Mouse (Mus musculus) limb, embryonic 15.5 days (tissue): ENCODE measurements around the gene Evx1. TPM values are rescaled to one million over a fixed set of nuclear protein-coding genes. Genes with fewer than 3 reads are reported as not detected.
A peak's percentile ranks its signal among the peaks of the same experiment; 100 is the strongest.

Source experiments
- ATAC-seq: fragments of 200-750 bp; cut with Nextera tagmentation; 2 replicates; pipeline ENCODE4 v1.8.0; 2017; ENCODE audit warnings: low read depth, moderate TSS enrichment; ENCODE audit not compliant: insufficient number of reproducible peaks, low FRiP score, low TSS enrichment
- H3K27ac ChIP-seq: fragments of 300-500 bp; sonication (generic); 2 replicates; pipeline ENCODE4 v1.5.1; 2015; ENCODE audit warnings: moderate library complexity, mild to moderate bottlenecking, inconsistent platforms
- H3K27me3 ChIP-seq: fragments of 300-500 bp; sonication (generic); 2 replicates; pipeline ENCODE4 v1.6.1; 2015; ENCODE audit warnings: inconsistent platforms
- H3K36me3 ChIP-seq: fragments of 300-500 bp; sonication (generic); 2 replicates; pipeline ENCODE4 v1.6.1; 2015; ENCODE audit warnings: inconsistent platforms
- H3K4me1 ChIP-seq: fragments of 300-500 bp; sonication (generic); 2 replicates; pipeline ENCODE4 v1.6.1; 2015; ENCODE audit warnings: inconsistent platforms
- H3K4me2 ChIP-seq: fragments of 300-500 bp; sonication (generic); 2 replicates; pipeline ENCODE4 v1.6.1; 2015; ENCODE audit warnings: mild to moderate bottlenecking, inconsistent platforms
- H3K4me3 ChIP-seq: fragments of 300-500 bp; sonication (generic); 2 replicates; pipeline ENCODE4 v1.5.1; 2015; ENCODE audit warnings: mild to moderate bottlenecking, inconsistent platforms
- H3K9ac ChIP-seq: fragments of 300-500 bp; sonication (generic); 2 replicates; pipeline ENCODE4 v1.6.1; 2015; ENCODE audit warnings: inconsistent platforms
- H3K9me3 ChIP-seq: fragments of 300-500 bp; sonication (generic); 2 replicates; pipeline ENCODE4 v1.6.1; 2016; ENCODE audit warnings: inconsistent platforms
- WGBS: fragments of 180-500 bp; shearing (Covaris S2); methylation state at CpG from one replicate; pipeline ENCODE4 v1.1.7; 2015; 5-methylcytosine and 5-hydroxymethylcytosine counted together
- polyA plus RNA-seq: library from polyadenylated mRNA; unstranded; fragments of >200 nt; fragmentation: Nextera tagmentation; extraction: Ambion mirVana; gene quantifications from 2 replicates; pipeline ENCODE4 v1.2.1, GENCODE M21; 2015

The Evx1 gene
- polyA plus RNA-seq, 1 experiment from 2014 or later: 0.59 TPM

DNA sequence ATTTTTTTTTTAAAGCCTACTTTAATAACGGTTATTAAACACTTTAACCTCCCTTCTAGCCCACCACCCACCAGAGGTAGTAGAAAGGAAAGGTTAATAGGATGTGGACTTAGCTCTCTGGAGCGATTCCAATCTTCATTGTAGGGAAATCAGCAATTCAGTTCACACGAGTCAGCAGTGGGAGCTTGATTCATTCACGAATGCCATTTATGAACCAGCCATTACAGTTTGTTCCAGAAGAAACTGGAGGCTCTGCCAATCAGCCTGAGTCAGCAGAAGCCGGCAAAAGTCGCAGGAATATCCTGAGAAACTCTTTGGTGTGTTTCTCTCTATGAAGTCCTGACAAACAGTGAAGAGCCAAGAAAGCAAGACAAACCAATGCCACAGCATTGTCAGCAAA lies 18.7 kb upstream of the Evx1 start:
- Histone ChIP-seq H3K36me3 (no peaks in the 10 kb centered on the region), H3K4me3 (no peak overlapping the region), H3K9ac (no peak overlapping the region), H3K4me1 (peaks cover 11% of the 10 kb centered on the region), H3K27me3 (peaks cover 44% of the 10 kb centered on the region), H3K27ac (no peak overlapping the region), H3K9me3 (no peaks in the 10 kb centered on the region), H3K4me2 (no peak overlapping the region)
- 63% methylated on average over 6 of the region's 6 CpGs for WGBS
- ATAC-seq: no peak

- H3K4me3 ChIP-seq: no peak overlapping the region
- ATAC-seq: no peak
- 73% methylated on average over 4 of the region's 4 CpGs for WGBS
- H3K9ac ChIP-seq: no peak overlapping the region
- no peaks in the 10 kb centered on the region for H3K9me3 ChIP-seq
- no peaks in the 10 kb centered on the region for H3K36me3 ChIP-seq
- no peak overlapping the region for H3K4me2 ChIP-seq
- no peak overlapping the region for H3K27ac ChIP-seq
- peaks cover 22% of the 10 kb centered on the region; the same call in 1 of the 2 replicates for H3K27me3 ChIP-seq
- H3K4me1 ChIP-seq: no peaks in the 10 kb centered on the region
Observed at GRCm38 (mm10) chr6:52298511-52298910, 14.8 kb upstream of the Evx1 start.

- no peak for ATAC-seq
- Histone ChIP-seq H3K9ac (no peak overlapping the region), H3K4me2 (no peak overlapping the region), H3K9me3 (no peaks in the 10 kb centered on the region), H3K4me3 (no peak overlapping the region), H3K27me3 (peaks cover 25% of the 10 kb centered on the region), H3K36me3 (no peaks in the 10 kb centered on the region), H3K4me1 (peaks cover 5% of the 10 kb centered on the region), H3K27ac (no peak overlapping the region)
- WGBS: 71% methylated on average over 4 of the region's 4 CpGs
Observed at GRCm38 (mm10) chr6:52300806-52301205, 12.5 kb upstream of the Evx1 start.

DNA sequence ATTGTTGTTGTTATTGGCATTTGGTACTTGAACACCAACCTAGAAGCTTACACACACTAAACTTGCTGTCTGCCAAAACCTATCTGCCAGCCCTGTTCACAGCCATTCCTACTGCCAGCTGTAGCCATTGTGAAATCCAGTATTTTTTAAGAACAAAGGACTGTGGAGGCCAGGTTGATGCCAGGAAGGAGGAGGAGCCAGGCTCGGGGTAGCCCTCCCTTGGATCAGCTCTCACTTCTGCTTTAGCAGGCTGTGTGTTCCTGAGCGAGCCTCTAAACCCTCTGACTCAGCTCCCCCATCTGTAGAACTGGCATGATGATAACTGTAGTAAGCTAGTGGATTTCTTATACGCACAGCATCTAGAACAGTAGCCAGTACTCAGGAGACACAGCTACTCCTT lies 9.9 kb upstream of the Evx1 start:
- H3K4me2 ChIP-seq: no peak overlapping the region
- no peak overlapping the region for H3K27ac ChIP-seq
- H3K9ac ChIP-seq: no peak overlapping the region
- H3K4me3 ChIP-seq: no peak overlapping the region
- H3K9me3 ChIP-seq: no peaks in the 10 kb centered on the region
- ATAC-seq: no peak
- peaks cover 45% of the 10 kb centered on the region for H3K27me3 ChIP-seq
- 45% methylated on average over 3 of the region's 3 CpGs for WGBS
- H3K4me1 ChIP-seq: peaks cover 11% of the 10 kb centered on the region
- no peaks in the 10 kb centered on the region for H3K36me3 ChIP-seq

DNA sequence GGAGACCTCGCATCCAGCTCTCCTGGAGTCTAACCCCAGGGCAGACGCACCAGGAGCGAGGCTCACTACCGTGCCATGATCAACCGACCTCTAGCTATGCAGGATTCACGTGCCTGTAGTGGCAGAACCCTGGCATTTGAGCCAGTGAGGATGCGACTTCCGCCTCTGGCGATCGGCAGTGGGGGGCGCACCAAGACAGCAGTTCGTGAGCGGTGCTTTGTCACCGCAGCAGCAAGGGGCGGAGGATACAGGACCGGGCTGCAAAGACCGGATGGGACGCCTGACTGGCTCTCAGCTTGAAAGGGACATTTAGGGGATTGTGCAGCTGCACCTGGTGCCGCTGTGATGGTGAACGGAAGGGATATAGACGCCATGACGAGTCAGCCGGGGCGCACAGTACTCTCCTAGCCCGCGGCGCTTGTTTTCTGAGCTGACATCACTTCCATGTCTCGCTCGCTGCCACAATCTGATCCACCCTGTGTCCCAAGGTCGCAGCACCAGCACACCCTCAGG lies 7.4 kb upstream of the Evx1 start:
- H3K4me1 ChIP-seq: peaks cover 16% of the 10 kb centered on the region
- H3K9me3 ChIP-seq: no peaks in the 10 kb centered on the region
- peak overlapping the region; percentile 29; the same call in 1 of the 2 replicates for H3K9ac ChIP-seq
- ATAC-seq: 0 out of 2 replicates have a peak, but pooled peaks have one; percentile 54
- peaks cover 62% of the 10 kb centered on the region for H3K27me3 ChIP-seq
- peak overlapping the region; percentile 86 for H3K4me2 ChIP-seq
- no peaks in the 10 kb centered on the region for H3K36me3 ChIP-seq
- no peak overlapping the region for H3K27ac ChIP-seq
- peak overlapping the region; percentile 47 for H3K4me3 ChIP-seq
- under 1% methylated on average over 30 of the region's 30 CpGs for WGBS

- Histone ChIP-seq H3K4me3 (no peak overlapping the region), H3K9me3 (no peaks in the 10 kb centered on the region), H3K4me1 (peaks cover 37% of the 10 kb centered on the region), H3K27me3 (peaks cover 91% of the 10 kb centered on the region), H3K9ac (no peak overlapping the region), H3K4me2 (no peak overlapping the region), H3K36me3 (no peaks in the 10 kb centered on the region), H3K27ac (no peak overlapping the region)
- no peak for ATAC-seq
- WGBS: 51% methylated on average over 10 of the region's 10 CpGs
Observed at GRCm38 (mm10) chr6:52309766-52310165, 3.5 kb upstream of the Evx1 start.

GRCm38 (mm10) chr6:52310366-52310765 lies 2.9 kb upstream of the Evx1 start:
- Histone ChIP-seq H3K27me3 (peaks cover 94% of the 10 kb centered on the region), H3K27ac (no peak overlapping the region), H3K4me2 (peak overlapping the region; percentile 36), H3K9me3 (no peaks in the 10 kb centered on the region), H3K4me1 (peaks cover 37% of the 10 kb centered on the region), H3K36me3 (no peaks in the 10 kb centered on the region), H3K4me3 (peak overlapping the region; percentile 25), H3K9ac (no peak overlapping the region)
- no peak for ATAC-seq
- WGBS: 3% methylated on average over 24 of the region's 24 CpGs

DNA sequence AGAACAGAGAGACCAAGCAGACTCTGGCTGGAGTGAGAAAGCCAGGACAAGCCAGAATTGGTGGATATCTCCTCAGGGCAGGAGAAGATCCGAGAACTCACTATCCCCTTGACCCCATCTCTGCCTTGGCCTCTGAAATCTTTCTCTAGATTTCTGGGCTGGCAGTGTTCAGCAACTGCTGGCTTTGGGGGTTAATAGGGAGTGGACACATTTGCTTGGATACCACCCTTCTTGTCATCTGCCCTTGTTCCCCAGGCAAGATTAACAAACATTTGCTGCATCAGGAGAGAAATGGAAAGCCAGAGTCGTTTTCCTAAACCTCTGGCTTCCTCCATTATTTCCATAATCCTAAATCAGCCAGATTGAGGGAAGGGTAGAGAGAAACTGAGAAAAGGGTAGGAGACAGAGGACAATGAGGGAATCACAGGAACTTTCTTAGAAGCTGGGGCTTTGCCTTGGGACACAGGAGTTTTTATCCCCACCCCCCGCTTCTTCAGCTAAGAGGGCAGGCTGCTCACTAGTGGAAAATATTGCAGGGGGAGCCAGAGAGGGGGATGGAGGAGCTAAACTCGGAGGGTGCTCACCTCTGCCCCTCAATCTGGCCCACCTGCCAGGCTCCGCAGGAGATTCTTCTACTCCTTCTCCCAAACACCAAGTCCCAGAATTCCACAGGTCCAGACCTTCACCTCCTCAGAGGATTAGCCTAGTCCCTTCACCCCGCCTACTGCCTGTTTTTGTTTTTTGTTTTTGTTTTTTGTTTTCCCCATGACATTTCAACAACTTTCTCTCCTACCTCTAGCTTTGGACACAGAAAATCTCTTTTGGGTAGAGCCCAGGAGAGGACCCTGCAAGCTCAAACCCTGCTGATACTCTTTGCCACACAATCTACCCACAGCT lies 1.4 kb upstream of the Evx1 start:
- Histone ChIP-seq H3K36me3 (no peaks in the 10 kb centered on the region), H3K9me3 (no peaks in the 10 kb centered on the region), H3K4me3 (no peak overlapping the region), H3K9ac (no peak overlapping the region), H3K4me1 (peaks cover 36% of the 10 kb centered on the region), H3K27ac (no peak overlapping the region), H3K4me2 (no peak overlapping the region), H3K27me3 (peaks cover 94% of the 10 kb centered on the region)
- WGBS: 22% methylated on average over 6 of the region's 6 CpGs
- no peak for ATAC-seq

GRCm38 (mm10) chr6:52312558-52312915 lies 761 bp upstream of the Evx1 start:
- no peak overlapping the region for H3K9ac ChIP-seq
- no peak overlapping the region for H3K4me3 ChIP-seq
- peaks cover 94% of the 10 kb centered on the region for H3K27me3 ChIP-seq
- H3K36me3 ChIP-seq: no peaks in the 10 kb centered on the region
- H3K9me3 ChIP-seq: no peaks in the 10 kb centered on the region
- ATAC-seq: no peak
- no peak overlapping the region for H3K4me2 ChIP-seq
- WGBS: 18% methylated on average over 8 of the region's 8 CpGs
- peaks cover 39% of the 10 kb centered on the region for H3K4me1 ChIP-seq
- H3K27ac ChIP-seq: no peak overlapping the region

DNA sequence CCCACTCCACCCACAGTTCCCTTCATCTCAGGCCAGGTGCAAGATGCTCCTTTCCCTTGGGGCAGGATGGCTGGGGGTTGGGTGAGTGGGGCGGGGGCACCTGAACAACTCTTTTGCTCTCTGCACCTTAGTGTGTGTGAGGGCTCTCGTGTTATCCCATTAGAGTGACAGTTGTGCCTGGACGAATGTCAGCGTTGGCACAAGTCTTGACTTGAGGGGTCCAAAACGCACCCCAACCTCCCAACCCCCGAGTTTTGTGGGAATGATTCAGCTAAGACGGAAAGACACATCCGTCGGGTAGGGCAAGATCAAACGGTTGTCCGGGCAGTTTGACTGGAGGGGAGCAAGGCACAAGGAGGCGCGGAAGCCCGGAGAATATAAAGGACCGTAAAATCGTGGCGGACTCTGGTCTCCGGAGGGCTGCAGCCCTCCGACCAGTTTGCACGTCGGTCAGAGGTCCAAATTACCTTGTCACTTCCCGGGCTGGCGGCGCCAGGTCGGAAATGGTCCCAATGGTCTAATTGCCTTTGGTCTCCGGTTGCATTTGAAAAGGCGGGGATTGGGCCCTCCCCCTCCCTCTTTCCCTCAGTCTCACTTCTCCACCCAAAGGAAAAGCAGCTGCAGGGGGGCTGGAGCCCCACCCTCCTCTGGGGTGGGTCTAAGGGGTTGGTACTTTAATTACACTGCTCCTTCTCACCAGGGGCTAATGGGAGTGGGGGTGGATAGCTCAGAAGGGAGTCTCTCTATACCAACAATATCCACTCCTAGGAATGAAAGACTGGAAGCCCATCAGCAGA lies 1.2 kb downstream of the Evx1 start:
- H3K27me3 ChIP-seq: peaks cover 95% of the 10 kb centered on the region
- H3K9ac ChIP-seq: no peak overlapping the region
- H3K4me2 ChIP-seq: peak overlapping the region; percentile 44
- peak overlapping the region; percentile 33 for H3K4me3 ChIP-seq
- no peak for ATAC-seq
- peaks cover 42% of the 10 kb centered on the region for H3K4me1 ChIP-seq
- no peaks in the 10 kb centered on the region for H3K9me3 ChIP-seq
- H3K27ac ChIP-seq: no peak overlapping the region
- H3K36me3 ChIP-seq: no peaks in the 10 kb centered on the region
- 2% methylated on average over 27 of the region's 27 CpGs for WGBS

DNA sequence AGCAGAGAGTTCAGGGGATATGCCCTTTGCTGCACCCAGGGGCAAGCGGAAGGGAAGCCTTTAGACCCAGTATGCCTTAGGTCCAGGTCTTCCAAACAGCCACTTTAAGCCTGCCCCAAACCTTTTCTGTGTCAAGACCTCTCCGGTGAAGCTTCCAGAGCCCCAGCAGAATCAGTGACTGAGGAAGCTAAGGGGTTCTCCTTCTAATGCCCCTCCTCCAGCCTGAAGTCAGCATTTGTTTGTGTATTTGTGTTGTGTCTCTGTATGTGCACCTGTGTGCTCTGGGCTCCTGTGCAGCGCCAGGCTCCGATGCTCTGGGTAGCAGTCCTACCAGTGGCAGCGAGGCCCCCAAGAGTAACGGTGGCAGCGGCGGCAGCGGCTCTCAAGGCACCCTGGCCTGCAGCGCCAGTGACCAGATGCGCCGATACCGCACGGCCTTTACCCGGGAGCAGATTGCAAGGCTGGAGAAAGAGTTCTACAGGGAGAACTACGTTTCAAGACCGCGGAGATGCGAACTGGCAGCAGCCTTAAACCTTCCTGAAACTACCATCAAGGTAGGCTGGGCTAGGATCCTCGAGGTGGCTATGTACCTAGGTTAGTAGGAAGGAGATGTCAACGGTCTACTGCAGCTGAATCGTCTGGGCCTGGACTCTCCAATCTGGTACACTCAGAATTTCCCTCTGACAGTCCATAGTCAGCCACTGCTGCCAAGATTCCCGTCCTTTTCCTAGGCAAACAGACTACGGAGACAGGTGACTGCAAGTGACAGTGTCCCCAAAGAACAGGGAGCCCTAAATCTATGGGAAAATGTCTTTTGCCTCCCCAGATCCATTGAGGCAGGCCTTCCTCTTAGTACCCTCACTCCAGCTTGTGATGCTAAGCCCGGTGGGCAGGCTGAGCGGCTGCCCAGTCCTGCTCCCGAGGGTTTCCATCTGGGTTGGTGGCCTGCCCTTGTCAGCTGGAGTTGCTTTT lies 2.4 kb downstream of the Evx1 start:
- WGBS: 25% methylated on average over 27 of the region's 27 CpGs
- no peaks in the 10 kb centered on the region for H3K9me3 ChIP-seq
- no peak overlapping the region for H3K9ac ChIP-seq
- H3K27ac ChIP-seq: no peak overlapping the region
- H3K4me2 ChIP-seq: peak overlapping the region; percentile 83
- H3K27me3 ChIP-seq: peaks cover 93% of the 10 kb centered on the region
- H3K36me3 ChIP-seq: no peaks in the 10 kb centered on the region
- peak overlapping the region; percentile 43 for H3K4me3 ChIP-seq
- peaks cover 36% of the 10 kb centered on the region for H3K4me1 ChIP-seq
- ATAC-seq: no peak
